Mouse (Mus musculus) ES-Bruce4 (cell line): ENCODE data around the gene Rbms3.

Experiments
- CTCF ChIP-seq: IDR thresholded peaks from one replicate; pipeline ENCODE4 v1.8.1; 2011; ENCODE audit warnings: low read depth, low read length
- EP300 ChIP-seq: IDR thresholded peaks from 2 replicates; pipeline ENCODE4 v1.6.1; 2011; ENCODE audit warnings: low read depth, low read length; ENCODE audit not compliant: insufficient read depth
- POLR2A ChIP-seq: IDR thresholded peaks from one replicate; pipeline ENCODE4 v1.8.1; 2011; ENCODE audit warnings: low read length; ENCODE audit not compliant: insufficient read depth

- TF ChIP-seq EP300, result no peak
- no peak for TF ChIP-seq CTCF
- TF ChIP-seq POLR2A, result no peak
Observed at GRCm38 (mm10) chr9:117419874-117420485, 209.7 kb downstream of the Rbms3 start.
